Mouse (Mus musculus) ovary, adult 18-20 months (tissue): ENCODE data around the gene Gm8229.
"Not testable (repeated sequence)": the region's sequence is repeated elsewhere in the genome, so short reads cannot be mapped to it uniquely, and the experiment has no call there.

Experiments used
- DNase-seq: peaks from one replicate; pipeline ENCODE4 v3.0.0; 2022; ENCODE audit warnings: low spot score, mixed read lengths

The Gm8229 gene

GRCm38 (mm10) chr14:44365057-44365456 lies at the start of gene Gm8229:
TSS of gene Gm8229 (plus strand) at chr14:44365357.
- DNase-seq: not testable (repeated sequence)

- DNase-seq: not testable (repeated sequence)
These were observed 26.7 kb upstream of the Gm8229 start, which contains the start of gene Gm5930 for GRCm38 (mm10) chr14:44338484-44338883. TSS of gene Gm5930 (minus strand) at chr14:44338584.

DNA sequence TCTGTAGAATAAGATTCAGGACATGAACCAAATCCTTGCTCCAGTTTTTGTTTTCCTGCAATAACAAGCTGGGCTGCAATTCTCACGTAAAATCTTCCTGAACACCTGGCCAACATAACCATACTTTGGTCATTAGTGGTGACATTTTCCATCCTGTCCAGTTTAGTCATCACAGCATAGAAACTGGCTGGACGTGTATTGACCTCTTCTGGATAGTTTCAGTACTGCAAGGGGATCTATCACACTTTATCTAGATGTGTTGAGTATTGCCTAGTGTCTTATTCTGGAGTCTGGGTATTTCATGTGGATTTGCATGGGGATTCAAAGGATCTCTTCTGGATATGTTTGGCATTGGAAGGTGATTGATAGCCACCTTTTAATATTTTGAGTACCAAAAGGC lies 3.7 kb upstream of the Gm8229 start:
- DNase-seq: not testable (repeated sequence)

DNA sequence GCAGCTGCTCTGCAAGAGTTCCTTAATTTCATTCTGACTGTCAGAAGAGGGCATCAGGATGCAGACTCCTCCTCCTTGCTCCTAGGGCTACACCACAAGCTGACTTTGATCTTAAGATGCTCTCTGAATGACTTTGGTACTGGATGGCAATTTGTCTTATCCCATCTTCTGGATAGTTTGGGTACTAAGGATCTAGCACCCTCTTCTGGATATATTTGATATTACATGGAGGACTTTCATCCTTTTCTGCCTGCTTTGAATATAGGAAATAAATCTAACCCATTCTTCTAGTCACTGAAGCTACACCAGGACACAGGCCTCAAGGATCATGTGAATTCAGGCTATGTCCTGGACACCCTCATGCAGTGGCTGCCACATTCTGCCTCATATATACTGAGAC lies 2.9 kb upstream of the Gm8229 start:
- DNase-seq: not testable (repeated sequence)

GRCm38 (mm10) chr14:44384233-44384632 lies 19.1 kb downstream of the Gm8229 start:
- not testable (repeated sequence) for DNase-seq

DNA sequence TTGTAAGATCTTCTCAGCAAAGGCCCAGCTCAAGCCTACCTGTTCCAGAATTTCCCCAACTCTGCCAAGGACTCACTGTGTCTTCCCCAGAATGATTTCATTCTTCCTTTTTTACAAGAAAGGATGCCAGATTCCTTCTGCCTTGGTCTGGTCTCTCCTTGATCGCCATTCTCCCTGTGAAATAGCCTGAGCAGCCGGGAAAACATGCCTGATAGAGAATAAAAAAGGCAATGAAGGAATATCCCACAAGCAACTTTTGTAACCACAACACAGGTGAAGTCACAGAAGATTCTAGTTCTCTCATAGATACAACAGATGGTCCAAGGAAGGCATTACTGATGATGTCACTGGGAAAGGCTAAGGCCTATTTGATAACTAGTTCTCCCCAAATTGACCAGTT lies 45.4 kb downstream of the Gm8229 start, which contains the start of gene Gm3371:
Gene Gm3371, minus strand, starts transcription at position 101 of the 400 bp plus-strand sequence.
- DNase-seq: not testable (repeated sequence)
